Mouse (Mus musculus) G1E (cell line): Measurements from ENCODE around the gene Add1.

Source experiments
- CTCF ChIP-seq: IDR thresholded peaks from 2 replicates; pipeline ENCODE4 v1.5.1; 2012; ENCODE audit warnings: low read depth, low read length, inconsistent platforms, mixed read lengths
- POLR2AphosphoS5 ChIP-seq: IDR thresholded peaks from 2 replicates; pipeline ENCODE4 v1.6.1; 2012; ENCODE audit warnings: low read depth, low read length, inconsistent platforms; ENCODE audit not compliant: insufficient replicate concordance

GRCm38 (mm10) chr5:34535831-34536230 lies 37.6 kb upstream of the Add1 start:
- no peak for TF ChIP-seq POLR2AphosphoS5
- no peak for TF ChIP-seq CTCF
